Mouse (Mus musculus) kidney, embryonic 14.5 days (tissue): ENCODE results near the gene Chn2. TPM values are rescaled to one million over a fixed set of nuclear protein-coding genes. Genes with fewer than 3 reads are reported as not detected.

Source experiments
- ATAC-seq: fragments of 200-750 bp; cut with Nextera tagmentation; 2 replicates; pipeline ENCODE4 v1.8.0; 2017; ENCODE audit warnings: moderate number of reproducible peaks, mild to moderate bottlenecking, moderate TSS enrichment, moderate library complexity; ENCODE audit not compliant: low FRiP score, low TSS enrichment
- H3K27ac ChIP-seq: fragments of 300-500 bp; sonication (generic); 2 replicates; pipeline ENCODE4 v1.5.1; 2014; ENCODE audit warnings: low read depth, mild to moderate bottlenecking, low read length, moderate library complexity, mixed read lengths
- H3K27me3 ChIP-seq: fragments of 300-500 bp; sonication (generic); 2 replicates; pipeline ENCODE4 v1.6.1; 2014; ENCODE audit warnings: mild to moderate bottlenecking, low read length; ENCODE audit not compliant: control insufficient read depth, insufficient read depth
- H3K36me3 ChIP-seq: fragments of 300-500 bp; sonication (generic); 2 replicates; pipeline ENCODE4 v1.6.1; 2014; ENCODE audit warnings: low read length, mixed read lengths; ENCODE audit not compliant: control insufficient read depth, insufficient read depth
- H3K4me1 ChIP-seq: fragments of 300-500 bp; sonication (generic); 2 replicates; pipeline ENCODE4 v1.6.1; 2014; ENCODE audit warnings: low read length, mixed read lengths; ENCODE audit not compliant: control insufficient read depth, insufficient read depth
- H3K4me2 ChIP-seq: fragments of 300-500 bp; sonication (generic); replicated peaks from 2 replicates; pipeline ENCODE4 v1.6.1; 2014; ENCODE audit warnings: low read depth, mild to moderate bottlenecking, low read length
- H3K4me3 ChIP-seq: fragments of 300-500 bp; sonication (generic); 2 replicates; pipeline ENCODE4 v1.5.1; 2014; ENCODE audit warnings: mild to moderate bottlenecking, low read length
- H3K9ac ChIP-seq: fragments of 300-500 bp; sonication (generic); 2 replicates; pipeline ENCODE4 v1.6.1; 2014; ENCODE audit warnings: low read depth, mild to moderate bottlenecking, low read length, moderate library complexity
- H3K9me3 ChIP-seq: fragments of 300-500 bp; sonication (generic); 2 replicates; pipeline ENCODE4 v1.6.1; 2016; ENCODE audit warnings: low read length; ENCODE audit not compliant: control insufficient read depth
- WGBS: fragments of 180-500 bp; shearing (Covaris S2); extraction: QIAGEN DNeasy Blood & Tissue Kit; methylation state at CpG from one replicate; pipeline ENCODE4 v1.1.7; 2014; 5-methylcytosine and 5-hydroxymethylcytosine counted together
- polyA plus RNA-seq: library from polyadenylated mRNA; unstranded; fragments of >200 nt; fragmentation: Nextera tagmentation; extraction: Ambion mirVana; gene quantifications from 2 replicates; pipeline ENCODE4 v1.2.1, GENCODE M21; 2014

Chn2 gene
- polyA plus RNA-seq, 1 experiment from 2014 or later = 17.3 TPM

DNA sequence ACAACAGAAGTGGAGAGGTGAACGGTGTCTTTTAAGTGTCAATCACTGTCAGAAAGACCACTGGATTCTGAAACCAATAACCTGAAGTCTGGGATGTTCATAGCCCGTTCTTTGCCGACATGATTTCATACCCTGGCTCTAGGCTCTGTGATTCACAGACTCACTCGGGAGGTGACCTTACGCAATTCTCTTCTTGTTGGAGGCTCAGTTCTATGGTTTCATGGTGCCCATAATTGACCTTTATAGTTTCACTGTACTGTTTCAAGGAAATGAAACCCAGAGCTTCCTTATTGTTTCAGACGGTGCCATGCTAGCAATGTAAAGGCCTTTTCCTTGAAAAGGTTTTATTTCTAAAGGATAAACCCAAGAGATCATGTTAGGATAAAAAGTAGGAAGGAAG, 9.4 kb downstream of the Chn2 start:
- no peak overlapping the region for H3K4me2 ChIP-seq
- no peaks in the 10 kb centered on the region for H3K27me3 ChIP-seq
- 89% methylated on average over 6 of the region's 6 CpGs for WGBS
- H3K36me3 ChIP-seq = no peaks in the 10 kb centered on the region
- ATAC-seq = no peak
- H3K27ac ChIP-seq = no peak overlapping the region
- H3K4me3 ChIP-seq = no peak overlapping the region
- H3K4me1 ChIP-seq = no peaks in the 10 kb centered on the region
- H3K9ac ChIP-seq = no peak overlapping the region
- H3K9me3 ChIP-seq = no peaks in the 10 kb centered on the region

DNA sequence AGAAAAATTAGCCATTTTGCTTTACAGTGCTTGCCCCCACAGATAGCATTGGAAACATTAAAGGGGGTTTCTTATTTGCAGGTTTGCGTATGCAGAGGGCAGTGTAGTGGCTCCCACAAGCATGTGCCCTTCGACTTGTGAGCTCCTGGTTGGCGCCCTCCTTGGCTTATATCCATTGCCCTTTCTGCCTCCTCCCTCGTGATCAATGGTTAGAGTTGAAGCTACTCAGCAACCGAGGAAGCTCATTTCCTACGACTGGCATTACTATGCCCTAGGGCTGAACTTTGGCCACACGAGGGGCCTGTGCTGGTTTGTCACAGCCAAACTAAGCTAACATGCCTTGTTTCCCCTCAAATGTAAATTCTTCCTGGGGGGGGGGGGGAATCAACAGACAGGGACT, 11.8 kb downstream of the Chn2 start:
- Histone ChIP-seq H3K4me3 (no peak overlapping the region), H3K9me3 (no peaks in the 10 kb centered on the region), H3K27ac (no peak overlapping the region), H3K4me2 (no peak overlapping the region), H3K27me3 (no peaks in the 10 kb centered on the region), H3K9ac (no peak overlapping the region), H3K4me1 (no peaks in the 10 kb centered on the region), H3K36me3 (no peaks in the 10 kb centered on the region)
- 54% methylated on average over 7 of the region's 7 CpGs for WGBS
- ATAC-seq = no peak

DNA sequence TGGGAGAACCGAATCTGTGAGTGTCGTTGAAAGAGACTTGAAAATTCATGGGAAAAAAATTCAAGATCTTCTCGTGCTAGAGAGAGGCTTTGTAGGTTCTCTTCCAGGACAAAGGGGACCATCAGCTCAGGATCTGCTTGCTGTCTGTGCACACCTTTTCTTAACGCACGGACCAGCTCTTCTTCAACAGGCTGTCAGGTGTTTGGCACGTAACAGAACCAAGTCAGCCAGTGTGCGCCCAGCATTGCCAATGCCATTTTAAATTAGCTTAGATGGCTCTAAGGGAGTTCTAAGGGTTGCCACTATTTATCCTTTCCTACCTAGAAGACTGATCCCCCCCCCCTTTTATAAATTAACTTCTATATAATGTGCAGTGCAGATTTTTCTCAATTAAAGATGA, 12.8 kb downstream of the Chn2 start:
- H3K9ac ChIP-seq = no peak overlapping the region
- ATAC-seq = no peak
- no peaks in the 10 kb centered on the region for H3K9me3 ChIP-seq
- H3K4me3 ChIP-seq = no peak overlapping the region
- no peaks in the 10 kb centered on the region for H3K27me3 ChIP-seq
- 92% methylated on average over 7 of the region's 7 CpGs for WGBS
- H3K4me2 ChIP-seq = no peak overlapping the region
- H3K36me3 ChIP-seq = no peaks in the 10 kb centered on the region
- no peaks in the 10 kb centered on the region for H3K4me1 ChIP-seq
- H3K27ac ChIP-seq = no peak overlapping the region

DNA sequence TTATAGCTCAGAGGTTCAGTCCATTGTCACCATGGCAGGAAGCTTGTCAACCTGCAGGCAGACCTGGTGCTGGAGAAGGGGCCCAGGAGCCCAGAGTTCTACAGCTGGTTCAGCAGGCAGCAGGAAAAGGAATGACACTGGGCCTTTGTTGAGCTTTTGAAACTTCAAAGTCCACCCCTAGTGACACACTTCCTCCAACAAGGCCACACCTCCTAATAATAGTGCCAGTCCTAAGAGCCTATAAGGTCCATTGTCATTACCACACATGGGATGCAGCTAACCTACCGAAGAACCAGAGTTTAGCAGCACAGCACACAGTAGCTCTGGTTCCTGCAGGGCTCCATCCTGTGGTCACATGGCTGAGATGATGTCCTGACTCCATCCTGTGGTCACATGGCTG, 13.3 kb downstream of the Chn2 start:
- no peak overlapping the region for H3K27ac ChIP-seq
- WGBS = 79% methylated on average over 1 of the region's 1 CpGs
- H3K9me3 ChIP-seq = no peaks in the 10 kb centered on the region
- no peak for ATAC-seq
- no peak overlapping the region for H3K4me3 ChIP-seq
- H3K4me2 ChIP-seq = no peak overlapping the region
- H3K4me1 ChIP-seq = no peaks in the 10 kb centered on the region
- H3K9ac ChIP-seq = no peak overlapping the region
- no peaks in the 10 kb centered on the region for H3K27me3 ChIP-seq
- H3K36me3 ChIP-seq = no peaks in the 10 kb centered on the region

DNA sequence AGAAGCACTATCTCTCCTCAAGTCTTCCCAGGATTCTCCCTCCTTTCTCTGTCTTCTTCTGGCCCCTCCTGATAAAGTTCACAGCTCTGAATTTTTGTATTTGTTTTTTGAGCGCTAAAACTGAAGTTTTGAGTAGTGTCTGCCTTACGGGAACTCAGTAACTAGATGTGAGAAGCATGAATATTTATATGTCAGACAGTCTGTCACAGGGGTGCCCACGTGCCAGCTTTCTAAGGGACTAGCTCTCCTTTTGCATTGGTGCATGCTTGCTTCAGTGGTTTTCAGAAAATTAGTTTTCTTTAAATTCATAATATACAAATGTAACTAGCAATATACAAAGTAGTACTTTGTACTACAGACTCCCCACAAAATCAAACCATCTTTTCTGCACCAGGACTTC, 14.0 kb downstream of the Chn2 start:
- Histone ChIP-seq H3K27me3 (no peaks in the 10 kb centered on the region), H3K9ac (no peak overlapping the region), H3K4me1 (no peaks in the 10 kb centered on the region), H3K4me3 (no peak overlapping the region), H3K9me3 (no peaks in the 10 kb centered on the region), H3K36me3 (no peaks in the 10 kb centered on the region), H3K4me2 (no peak overlapping the region), H3K27ac (no peak overlapping the region)
- 83% methylated on average over 3 of the region's 3 CpGs for WGBS
- ATAC-seq = no peak

DNA sequence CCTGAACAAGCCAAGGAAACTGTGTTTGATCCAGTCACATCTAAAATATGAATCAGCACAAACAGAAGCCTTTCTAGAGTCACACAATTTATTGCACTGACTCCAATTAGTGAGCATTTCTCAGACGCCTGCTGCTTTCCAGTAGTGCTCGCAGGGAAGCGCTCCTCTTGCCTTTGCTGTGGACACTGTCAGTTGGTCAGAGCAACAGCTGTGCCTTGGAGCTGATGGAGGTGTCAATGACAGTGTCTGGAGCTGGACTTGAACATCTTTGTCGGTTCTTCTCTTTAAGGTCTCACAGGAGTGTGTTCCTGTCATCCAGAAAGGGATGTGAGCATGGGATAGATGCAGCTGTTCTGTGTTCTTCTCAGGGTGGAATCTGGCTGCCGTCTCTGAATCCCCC, 16.0 kb downstream of the Chn2 start:
- no peaks in the 10 kb centered on the region for H3K27me3 ChIP-seq
- no peak overlapping the region for H3K4me2 ChIP-seq
- no peak for ATAC-seq
- 67% methylated on average over 5 of the region's 5 CpGs for WGBS
- no peak overlapping the region for H3K27ac ChIP-seq
- H3K9me3 ChIP-seq = no peaks in the 10 kb centered on the region
- H3K4me1 ChIP-seq = peaks cover 9% of the 10 kb centered on the region; the same call in 1 of the 2 replicates
- H3K4me3 ChIP-seq = no peak overlapping the region
- H3K9ac ChIP-seq = no peak overlapping the region
- no peaks in the 10 kb centered on the region for H3K36me3 ChIP-seq

DNA sequence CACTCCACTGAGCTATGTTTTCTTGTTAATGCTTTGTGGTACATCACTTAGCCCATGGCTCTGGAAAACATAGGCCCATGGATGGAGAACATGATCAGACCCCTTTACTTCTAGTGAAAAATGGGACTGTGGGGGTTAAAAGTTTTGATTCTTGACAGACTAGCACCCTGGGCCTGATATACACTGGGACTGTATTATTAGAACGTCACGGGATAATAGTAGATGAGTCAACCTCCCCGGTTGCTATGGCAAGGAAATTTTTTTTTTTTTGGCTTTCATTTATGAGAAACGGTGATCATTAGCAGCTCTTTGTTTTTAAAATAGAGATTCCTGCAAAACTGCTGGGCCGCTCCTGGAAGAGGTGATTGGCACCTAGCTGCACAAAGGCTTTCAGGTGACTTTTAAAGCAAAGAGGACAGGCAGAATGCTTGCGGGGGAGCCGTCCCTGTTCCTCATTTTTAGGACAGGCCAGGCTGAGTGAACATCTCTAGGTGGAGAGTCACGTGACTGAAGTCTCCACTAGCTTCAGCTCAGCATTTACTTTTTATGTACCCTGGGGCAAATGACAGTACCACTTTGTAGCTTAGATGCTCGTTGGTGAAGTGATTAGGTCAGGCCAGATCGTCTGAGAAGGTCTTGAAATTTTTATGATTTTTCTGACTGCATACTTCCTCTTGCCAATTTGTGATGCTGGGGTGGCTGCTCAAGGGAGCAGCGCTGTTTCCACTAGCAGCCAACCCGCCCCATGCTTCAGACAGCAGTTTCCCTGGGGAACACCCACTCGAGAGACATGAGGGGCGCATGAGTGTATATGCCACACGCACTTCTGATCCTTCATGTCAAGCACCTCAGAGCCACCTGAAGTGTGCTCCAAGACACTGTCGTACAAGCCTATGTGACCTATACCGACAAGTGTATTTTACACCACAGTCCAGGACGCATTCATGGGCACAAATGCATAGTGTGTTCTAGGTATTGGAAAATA, 17.5 kb downstream of the Chn2 start:
- Histone ChIP-seq H3K9ac (no peak overlapping the region), H3K9me3 (no peaks in the 10 kb centered on the region), H3K4me1 (peaks cover 17% of the 10 kb centered on the region; the same call in 1 of the 2 replicates), H3K27me3 (no peaks in the 10 kb centered on the region), H3K4me2 (no peak overlapping the region), H3K4me3 (no peak overlapping the region), H3K27ac (no peak overlapping the region), H3K36me3 (no peaks in the 10 kb centered on the region)
- ATAC-seq = no peak
- WGBS = 73% methylated on average over 18 of the region's 18 CpGs

DNA sequence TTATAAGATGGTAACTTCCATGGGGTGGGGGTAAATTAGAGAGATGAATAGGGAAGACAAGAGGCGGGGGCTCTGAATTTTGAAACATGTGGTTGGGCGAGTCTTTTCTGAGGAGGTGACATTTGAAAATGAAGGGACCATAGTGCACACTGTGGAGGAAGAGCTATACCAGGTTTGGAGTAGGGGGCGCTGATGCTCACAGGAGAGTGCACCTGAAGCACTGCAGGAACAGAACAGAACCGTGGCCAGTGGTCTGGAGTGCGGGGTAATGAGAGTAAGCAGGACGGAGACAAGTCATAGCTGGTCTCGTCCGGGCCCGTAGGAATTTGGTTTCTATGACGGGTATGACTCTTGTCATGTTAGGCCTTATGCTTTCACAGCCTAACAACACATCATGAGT, 18.3 kb downstream of the Chn2 start:
- ATAC-seq = no peak
- no peaks in the 10 kb centered on the region for H3K36me3 ChIP-seq
- H3K27ac ChIP-seq = no peak overlapping the region
- H3K27me3 ChIP-seq = no peaks in the 10 kb centered on the region
- WGBS = 83% methylated on average over 10 of the region's 10 CpGs
- no peak overlapping the region for H3K4me2 ChIP-seq
- peaks cover 17% of the 10 kb centered on the region; the same call in 1 of the 2 replicates for H3K4me1 ChIP-seq
- H3K9me3 ChIP-seq = no peaks in the 10 kb centered on the region
- H3K4me3 ChIP-seq = no peak overlapping the region
- H3K9ac ChIP-seq = no peak overlapping the region

DNA sequence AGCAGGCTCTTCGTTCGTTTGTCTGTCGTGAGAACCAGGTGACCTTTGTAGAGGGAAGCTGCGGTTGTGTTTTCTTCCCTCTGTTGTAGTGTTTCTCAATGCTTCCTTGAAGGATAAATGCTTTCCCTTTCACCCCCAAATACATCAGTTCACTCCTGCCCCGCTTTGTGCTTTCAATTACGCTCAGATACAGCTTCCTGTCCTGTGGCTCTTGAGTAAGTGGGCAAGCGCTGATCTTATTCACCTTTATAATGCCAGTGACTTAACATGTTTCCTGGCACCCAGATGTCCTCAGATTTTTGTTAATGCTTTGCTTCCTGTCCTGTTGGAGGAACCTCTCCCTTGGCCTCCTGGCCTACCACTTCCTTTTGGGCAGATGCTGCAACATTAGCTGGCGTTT, 19.5 kb downstream of the Chn2 start:
- Histone ChIP-seq H3K27me3 (no peaks in the 10 kb centered on the region), H3K4me3 (no peak overlapping the region), H3K4me1 (peaks cover 20% of the 10 kb centered on the region; the same call in 1 of the 2 replicates), H3K36me3 (no peaks in the 10 kb centered on the region), H3K9ac (no peak overlapping the region), H3K9me3 (no peaks in the 10 kb centered on the region), H3K4me2 (no peak overlapping the region), H3K27ac (no peak overlapping the region)
- no peak for ATAC-seq
- 53% methylated on average over 8 of the region's 8 CpGs for WGBS
